Mouse (Mus musculus) liver, embryonic 11.5 days (tissue): ENCODE measurements around the gene Otud1. TPM values are rescaled to one million over a fixed set of nuclear protein-coding genes. Genes with fewer than 3 reads are reported as not detected.

ENCODE experiments used
- ATAC-seq: fragments of 200-750 bp; cut with Nextera tagmentation; replicated peaks from 2 replicates; pipeline ENCODE4 v1.8.0; 2017; ENCODE audit warnings: moderate number of reproducible peaks, mild to moderate bottlenecking, moderate TSS enrichment, moderate library complexity; ENCODE audit not compliant: low FRiP score
- DNase-seq: peaks from one replicate; pipeline ENCODE4 v3.0.0-alpha.2; 2017; ENCODE audit warnings: low spot score
- H3K27ac ChIP-seq: fragments of 300-500 bp; sonication (generic); 2 replicates; pipeline ENCODE4 v1.5.1; 2014; ENCODE audit warnings: mild to moderate bottlenecking, low read depth, low read length, control low read depth
- H3K27me3 ChIP-seq: fragments of 300-500 bp; sonication (generic); replicated peaks from 2 replicates; pipeline ENCODE4 v1.6.1; 2014; ENCODE audit warnings: low read length, mixed read lengths; ENCODE audit not compliant: control insufficient read depth, insufficient read depth
- H3K36me3 ChIP-seq: fragments of 300-500 bp; sonication (generic); 2 replicates; pipeline ENCODE4 v1.6.1; 2014; ENCODE audit warnings: mild to moderate bottlenecking, low read length, moderate library complexity, mixed read lengths; ENCODE audit not compliant: control insufficient read depth, insufficient read depth
- H3K4me1 ChIP-seq: fragments of 300-500 bp; sonication (generic); replicated peaks from 2 replicates; pipeline ENCODE4 v1.6.1; 2014; ENCODE audit warnings: low read length, mixed read lengths; ENCODE audit not compliant: control insufficient read depth, insufficient read depth
- H3K4me2 ChIP-seq: fragments of 300-500 bp; sonication (generic); 2 replicates; pipeline ENCODE4 v1.6.1; 2014; ENCODE audit warnings: mild to moderate bottlenecking, control low read depth, moderate library complexity
- H3K4me3 ChIP-seq: fragments of 300-500 bp; sonication (generic); 2 replicates; pipeline ENCODE4 v1.5.1; 2014; ENCODE audit warnings: low read depth, low read length, control low read depth
- H3K9ac ChIP-seq: fragments of 300-500 bp; sonication (generic); 2 replicates; pipeline ENCODE4 v1.6.1; 2014; ENCODE audit warnings: low read depth, low read length, control low read depth
- H3K9me3 ChIP-seq: fragments of 300-500 bp; sonication (generic); 2 replicates; pipeline ENCODE4 v1.6.1; 2016; ENCODE audit warnings: low read length, inconsistent platforms, mixed read lengths; ENCODE audit not compliant: control insufficient read depth
- WGBS: fragments of 180-500 bp; shearing (Covaris S2); extraction: QIAGEN DNeasy Blood & Tissue Kit; methylation state at CpG from one replicate; pipeline ENCODE4 v1.1.7; 2014; 5-methylcytosine and 5-hydroxymethylcytosine counted together
- polyA plus RNA-seq: library from polyadenylated mRNA; unstranded; fragments of >200 nt; fragmentation: Nextera tagmentation; extraction: Ambion mirVana; gene quantifications from 2 replicates; pipeline ENCODE4 v1.2.1, GENCODE M21; 2014

Gene Otud1
- polyA plus RNA-seq, 1 experiment from 2014 or later, result 0.62 TPM

GRCm38 (mm10) chr2:19664147-19664546 lies 6.6 kb downstream of the Otud1 start:
- Histone ChIP-seq H3K9me3 (no peaks in the 10 kb centered on the region), H3K27ac (no peak overlapping the region), H3K4me3 (no peak overlapping the region), H3K36me3 (no peaks in the 10 kb centered on the region), H3K27me3 (peaks cover under 1% of the 10 kb centered on the region), H3K9ac (no peak overlapping the region), H3K4me1 (no peaks in the 10 kb centered on the region), H3K4me2 (no peak overlapping the region)
- DNase-seq (no peak), ATAC-seq (no peak)
- 79% methylated on average over 6 of the region's 6 CpGs for WGBS

DNA sequence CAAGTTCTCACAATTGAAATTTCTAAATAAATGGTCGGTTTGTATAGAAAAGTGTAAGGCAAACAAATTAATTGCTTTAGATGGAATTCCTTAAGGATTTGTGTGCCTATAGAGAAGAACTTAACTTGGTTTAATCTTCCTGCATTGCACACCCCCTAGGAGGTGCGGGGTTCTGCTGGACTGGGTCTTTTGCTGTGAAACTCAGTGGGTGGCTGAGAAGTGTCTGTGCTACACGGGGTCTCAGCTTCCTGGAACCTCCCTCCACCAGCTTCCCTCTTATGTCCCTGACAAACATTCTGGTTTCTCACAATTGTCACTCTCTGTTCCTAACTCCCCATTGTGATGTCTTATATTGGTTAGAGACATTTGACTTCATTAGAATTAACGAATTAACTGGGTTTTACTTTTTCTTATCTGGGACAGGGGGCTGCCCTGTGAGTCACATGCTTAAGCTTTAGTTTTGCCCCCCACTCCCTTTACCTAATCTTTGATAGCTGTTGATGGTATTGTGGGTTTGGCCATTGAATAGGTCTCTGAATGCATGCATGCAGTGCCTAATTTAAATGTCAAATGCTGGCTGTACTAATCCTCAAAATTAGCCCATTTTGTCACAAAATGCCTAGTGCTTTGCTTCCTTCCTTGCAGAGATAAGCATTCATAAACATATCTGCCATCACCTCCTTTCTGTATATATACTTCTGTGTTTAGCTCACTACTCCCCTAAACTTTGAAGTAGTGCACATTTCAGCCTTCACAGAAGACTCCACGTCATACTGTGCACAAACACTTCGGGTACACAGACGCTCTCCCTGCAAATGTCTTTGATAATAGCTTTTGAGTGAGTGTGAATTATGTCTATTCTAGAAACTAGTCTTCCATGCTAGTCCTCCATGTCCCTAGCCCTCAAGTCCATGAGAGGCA lies 7.3 kb downstream of the Otud1 start:
- ATAC-seq (no peak), DNase-seq (no peak)
- Histone ChIP-seq H3K4me1 (no peaks in the 10 kb centered on the region), H3K4me3 (no peak overlapping the region), H3K36me3 (no peaks in the 10 kb centered on the region), H3K4me2 (no peak overlapping the region), H3K9me3 (no peaks in the 10 kb centered on the region), H3K27ac (no peak overlapping the region), H3K9ac (no peak overlapping the region), H3K27me3 (no peaks in the 10 kb centered on the region)
- 50% methylated on average over 7 of the region's 7 CpGs for WGBS

GRCm38 (mm10) chr2:19665841-19666240 lies 8.3 kb downstream of the Otud1 start:
- WGBS, result 35% methylated on average over 3 of the region's 3 CpGs
- H3K27ac ChIP-seq, result no peak overlapping the region
- ATAC-seq (no peak; the same call in 1 of the 2 replicates), DNase-seq (no peak)
- H3K9me3 ChIP-seq, result no peaks in the 10 kb centered on the region
- H3K36me3 ChIP-seq, result no peaks in the 10 kb centered on the region
- no peaks in the 10 kb centered on the region for H3K27me3 ChIP-seq
- no peak overlapping the region for H3K4me2 ChIP-seq
- H3K4me3 ChIP-seq, result no peak overlapping the region
- no peaks in the 10 kb centered on the region for H3K4me1 ChIP-seq
- H3K9ac ChIP-seq, result no peak overlapping the region

DNA sequence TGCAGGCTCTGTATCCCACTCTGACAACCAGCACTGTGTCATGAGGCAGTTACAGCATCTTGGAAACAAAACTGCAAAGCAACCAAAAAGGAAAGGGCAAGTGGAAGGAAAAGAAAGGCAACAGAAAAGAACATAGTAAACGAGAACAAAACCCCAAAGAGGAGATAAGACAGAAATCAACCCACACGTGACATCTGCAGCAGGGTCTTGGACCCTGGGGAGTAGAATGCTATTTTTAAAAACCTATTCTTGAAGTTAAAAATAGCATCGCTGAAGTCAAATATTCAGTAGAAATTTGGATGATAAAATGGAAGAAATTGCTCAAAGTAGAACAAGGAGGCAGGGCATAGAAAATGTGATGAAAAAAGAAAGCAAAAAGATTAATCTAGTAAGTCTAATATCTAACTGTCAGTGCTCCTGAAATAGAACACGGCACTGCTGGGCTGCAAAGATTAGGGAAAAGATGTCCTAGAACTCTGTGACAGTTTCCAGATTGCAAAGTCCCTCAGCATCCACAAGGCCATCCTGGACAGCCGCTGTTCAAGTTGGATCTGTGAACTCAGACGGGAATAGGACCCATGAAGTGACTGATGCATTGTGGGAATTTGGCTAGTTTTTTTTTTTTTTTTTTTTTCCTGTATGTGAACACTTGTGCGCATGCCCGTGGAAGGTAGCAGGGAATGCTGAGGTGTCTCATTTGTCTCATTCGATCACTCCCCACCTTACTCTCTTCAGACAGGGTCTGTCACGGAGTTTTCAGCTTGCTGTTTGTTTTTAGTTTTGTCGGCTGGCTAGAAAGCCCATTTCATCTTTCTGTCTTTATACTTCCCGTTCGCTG lies 13.5 kb downstream of the Otud1 start:
- Histone ChIP-seq H3K9ac (no peak overlapping the region), H3K27ac (no peak overlapping the region), H3K36me3 (no peaks in the 10 kb centered on the region), H3K9me3 (no peaks in the 10 kb centered on the region), H3K4me3 (no peak overlapping the region), H3K27me3 (no peaks in the 10 kb centered on the region), H3K4me1 (no peaks in the 10 kb centered on the region), H3K4me2 (no peak overlapping the region)
- ATAC-seq (no peak; the same call in 1 of the 2 replicates), DNase-seq (no peak)
- 69% methylated on average over 13 of the region's 13 CpGs for WGBS

GRCm38 (mm10) chr2:19682997-19683396 lies 25.4 kb downstream of the Otud1 start:
- DNase-seq, result no peak
- 39% methylated on average over 3 of the region's 3 CpGs for WGBS
- ATAC-seq, result no peak
- Histone ChIP-seq H3K4me3 (no peak overlapping the region), H3K9me3 (no peaks in the 10 kb centered on the region), H3K4me1 (no peaks in the 10 kb centered on the region), H3K4me2 (no peak overlapping the region), H3K9ac (no peak overlapping the region), H3K27me3 (no peaks in the 10 kb centered on the region), H3K36me3 (no peaks in the 10 kb centered on the region), H3K27ac (no peak overlapping the region)

GRCm38 (mm10) chr2:19685489-19686147 lies 28.1 kb downstream of the Otud1 start:
- no peaks in the 10 kb centered on the region for H3K27me3 ChIP-seq
- DNase-seq, result no peak
- H3K4me3 ChIP-seq, result no peak overlapping the region
- no peak overlapping the region for H3K27ac ChIP-seq
- no peaks in the 10 kb centered on the region for H3K36me3 ChIP-seq
- H3K9me3 ChIP-seq, result no peaks in the 10 kb centered on the region
- H3K4me2 ChIP-seq, result no peak overlapping the region
- no peak overlapping the region for H3K9ac ChIP-seq
- WGBS, result 59% methylated on average over 14 of the region's 14 CpGs
- 0 out of 2 replicates have a peak, but pooled peaks cover 2% of the 10 kb centered on the region for H3K4me1 ChIP-seq
- ATAC-seq, result no peak

DNA sequence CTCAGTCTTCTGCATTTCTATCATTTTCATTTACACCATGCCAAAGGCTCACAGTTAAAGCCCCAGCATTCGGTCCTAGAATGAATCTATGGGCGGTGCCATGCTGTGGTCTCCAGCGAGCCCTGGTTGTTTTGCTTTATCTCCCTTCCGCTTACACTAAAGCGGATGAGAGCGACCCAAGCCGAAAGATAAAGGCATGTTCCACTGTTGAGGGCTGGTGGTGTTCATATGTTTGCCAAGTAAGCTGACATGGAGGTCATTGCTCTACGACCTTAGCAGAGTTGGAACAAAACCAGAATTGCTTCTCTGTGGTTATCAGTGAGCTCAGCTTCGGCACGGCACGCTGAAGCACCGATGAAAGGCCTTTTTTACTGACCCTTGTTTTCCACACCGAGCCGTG lies 32.5 kb downstream of the Otud1 start:
- Histone ChIP-seq H3K9me3 (no peaks in the 10 kb centered on the region), H3K27ac (no peak overlapping the region), H3K36me3 (no peaks in the 10 kb centered on the region), H3K4me3 (no peak overlapping the region), H3K4me1 (0 out of 2 replicates have a peak, but pooled peaks cover 2% of the 10 kb centered on the region), H3K27me3 (no peaks in the 10 kb centered on the region), H3K4me2 (0 out of 2 replicates have a peak overlapping the region, but pooled peaks have one; percentile 3), H3K9ac (no peak overlapping the region)
- no peak for DNase-seq
- ATAC-seq, result peak; percentile 78
- 58% methylated on average over 14 of the region's 14 CpGs for WGBS

DNA sequence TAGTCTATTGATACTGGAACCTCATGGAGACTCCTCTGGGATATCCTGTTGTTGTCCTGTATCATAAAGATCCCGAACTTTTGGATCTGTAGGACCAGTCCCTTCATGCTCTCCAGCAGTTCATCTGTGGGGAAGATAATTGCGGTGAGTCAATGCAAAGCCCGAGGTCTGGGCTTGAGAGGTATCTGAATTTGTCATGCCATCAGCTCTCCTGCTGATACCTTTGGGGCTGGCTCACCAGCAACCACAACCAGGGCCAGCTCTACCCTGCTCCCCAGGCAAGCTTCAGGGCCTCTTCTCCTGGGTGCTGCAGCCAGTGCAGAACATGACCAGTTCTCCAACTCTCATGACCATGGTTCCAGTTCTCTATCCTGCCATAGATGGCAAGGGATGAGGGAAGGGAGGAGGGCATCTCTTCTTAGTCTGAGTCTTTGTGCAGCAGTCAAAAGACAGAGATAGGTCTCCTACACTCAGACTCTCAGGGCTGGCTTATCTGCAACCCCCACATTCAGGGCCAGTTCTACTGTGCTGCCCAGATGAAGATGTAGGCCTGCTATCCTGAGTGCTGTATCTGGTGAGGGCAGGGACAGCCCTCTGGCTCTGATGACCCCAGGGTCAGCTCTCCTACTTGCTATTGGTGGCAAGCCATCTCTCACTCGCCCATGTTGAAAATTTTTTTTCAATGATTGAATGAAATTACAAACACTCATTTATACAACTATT lies 42.2 kb downstream of the Otud1 start:
- Histone ChIP-seq H3K27me3 (no peaks in the 10 kb centered on the region; the same call in 1 of the 2 replicates), H3K4me3 (no peak overlapping the region), H3K9ac (no peak overlapping the region), H3K36me3 (no peaks in the 10 kb centered on the region), H3K27ac (no peak overlapping the region), H3K4me2 (no peak overlapping the region), H3K9me3 (no peaks in the 10 kb centered on the region), H3K4me1 (no peaks in the 10 kb centered on the region)
- WGBS, result 65% methylated on average over 4 of the region's 4 CpGs
- DNase-seq (no peak), ATAC-seq (peak; percentile 100)
